Mouse (Mus musculus) adrenal gland, postnatal 4 days (tissue): ENCODE data around the gene Ren1. TPM values are rescaled to one million over a fixed set of nuclear protein-coding genes. Genes with fewer than 3 reads are reported as not detected.

Experiments used
- DNase-seq, 2 experiments: peaks; one replicate each; pipeline ENCODE4 v3.0.0; 2021 to 2022; ENCODE audit warnings: low spot score in 2 of 2, mixed read lengths in 2 of 2
- total RNA-seq, 2 experiments: library from RNA; stranded (reverse); gene quantifications; 2 replicates each; pipeline ENCODE4 v1.2.3; 2021

Ren1 gene
- total RNA-seq, 2 experiments from 2014 or later, result 2.0 to 17.3 TPM

DNA sequence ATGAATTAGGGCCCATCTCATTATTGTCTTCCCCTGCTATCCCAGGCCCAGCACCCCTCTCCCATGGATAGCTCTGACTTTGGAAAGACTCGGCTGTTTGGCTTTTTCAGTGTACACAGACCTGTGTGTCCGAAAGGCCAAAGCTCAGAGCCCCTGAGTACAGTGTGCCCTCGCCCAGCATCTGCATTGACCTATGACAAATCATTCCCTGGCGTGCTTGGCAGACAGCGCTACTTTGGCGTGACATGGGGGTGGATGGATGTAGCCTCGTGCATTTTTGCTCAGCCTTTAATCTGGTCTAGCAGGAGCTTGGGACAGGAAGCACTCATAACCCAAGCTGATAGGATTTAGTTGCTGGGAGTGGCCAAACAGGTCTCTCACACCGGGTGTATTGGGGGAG, 21.8 kb downstream of the Ren1 start:
- DNase-seq, result no peak

DNA sequence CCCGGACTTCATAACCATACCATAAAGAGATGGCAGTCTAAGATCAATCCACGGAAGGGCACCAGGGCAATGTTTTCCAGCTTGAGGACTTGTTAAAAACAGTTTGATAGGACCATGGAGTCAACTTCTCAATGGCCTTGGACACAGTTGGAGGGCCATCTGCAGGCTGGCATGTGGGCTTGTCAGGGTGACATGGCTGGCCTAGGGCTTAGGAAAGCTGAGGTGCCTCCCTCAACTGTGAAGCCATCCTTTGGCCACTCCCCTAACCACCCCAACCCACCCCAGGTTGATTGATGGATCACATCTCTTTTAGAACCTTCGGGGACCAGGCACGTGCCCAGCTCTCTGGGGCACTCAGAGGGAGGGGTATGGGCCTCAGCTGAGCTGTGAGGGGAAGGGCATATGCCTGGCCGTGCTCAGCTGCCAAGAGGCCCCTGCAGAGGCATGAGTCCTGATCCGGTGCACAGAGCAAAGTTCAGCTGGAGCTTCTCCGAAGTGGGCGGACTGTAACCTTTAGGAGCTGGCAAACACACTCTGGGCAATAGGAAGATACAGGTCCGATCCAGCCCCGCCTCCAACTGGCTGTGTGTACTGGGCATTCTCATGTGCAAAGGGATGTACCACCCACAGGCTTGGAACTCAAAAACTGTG, 25.5 kb downstream of the Ren1 start:
- DNase-seq, result no peak

DNA sequence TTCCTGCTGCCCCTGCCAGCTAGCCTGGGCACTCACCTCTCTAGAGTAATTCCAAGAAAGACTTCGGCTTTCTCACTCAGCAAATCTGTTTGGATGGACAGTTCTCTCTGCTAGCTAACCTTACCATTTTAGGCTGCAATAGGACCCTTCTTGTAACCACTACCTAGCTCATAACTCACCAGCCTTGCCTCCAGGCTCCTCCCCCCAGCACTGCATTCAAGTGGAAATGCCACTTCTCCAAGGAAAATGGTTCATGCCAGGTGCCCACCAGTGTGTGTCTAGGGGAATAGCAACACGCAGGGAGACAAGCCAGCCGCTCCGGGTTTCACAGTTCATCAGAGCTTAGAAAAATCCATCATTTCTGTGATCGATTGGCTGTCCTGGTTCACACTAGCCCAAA, 27.2 kb downstream of the Ren1 start:
- no peak for DNase-seq

DNA sequence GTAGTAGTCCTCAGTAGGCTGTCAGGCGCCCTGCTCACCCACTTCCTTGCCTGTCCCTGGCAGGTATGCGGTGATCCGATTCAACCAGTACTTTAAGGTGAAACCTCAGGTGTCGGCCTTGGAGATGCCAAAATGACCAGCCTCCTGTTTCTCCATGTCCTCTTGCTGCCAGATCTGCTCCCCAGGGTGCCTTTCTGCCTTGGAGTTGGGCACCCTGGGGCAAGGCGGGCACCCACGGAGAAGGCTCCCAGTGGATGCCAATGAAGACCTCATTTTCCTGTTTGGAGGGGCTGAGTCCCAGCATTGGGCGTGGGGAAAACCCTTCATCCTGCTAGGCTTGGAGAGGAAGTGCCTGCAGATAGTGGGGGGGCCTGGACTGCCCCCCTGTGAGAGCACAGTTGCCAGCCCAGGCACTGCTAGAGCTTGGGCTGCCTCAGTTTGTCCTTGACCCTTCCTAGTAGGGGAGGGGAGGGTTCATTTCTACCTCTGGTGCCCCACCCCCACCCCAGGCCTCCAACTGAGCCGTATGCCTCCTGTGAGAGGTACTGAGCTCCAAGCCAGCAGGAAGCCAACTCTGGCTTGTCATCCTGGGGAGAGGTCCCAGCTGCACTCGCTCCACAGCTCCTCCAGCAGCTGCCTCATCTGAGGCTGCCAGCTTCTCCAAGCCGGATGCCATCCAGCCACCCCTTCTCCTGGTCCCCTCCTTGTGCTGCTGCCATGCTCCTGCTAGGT, 29.1 kb downstream of the Ren1 start:
- DNase-seq, result no peak

DNA sequence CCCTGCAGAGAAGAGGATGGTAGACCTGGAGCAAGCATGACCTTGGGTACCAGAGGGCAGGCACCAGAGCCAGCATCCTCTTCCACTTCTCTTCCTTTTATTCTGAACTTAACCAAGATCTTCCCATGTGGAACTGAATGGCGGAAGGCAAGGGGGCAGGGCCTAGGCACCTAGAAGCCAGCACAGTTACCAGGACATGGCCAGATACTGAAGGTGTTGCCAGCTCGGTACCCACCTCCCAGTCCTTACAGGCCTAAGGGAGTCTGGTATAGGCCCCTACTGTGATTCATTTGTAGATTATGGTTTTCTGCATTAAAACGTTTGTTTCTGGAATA, 29.6 kb downstream of the Ren1 start:
- DNase-seq, result no peak

DNA sequence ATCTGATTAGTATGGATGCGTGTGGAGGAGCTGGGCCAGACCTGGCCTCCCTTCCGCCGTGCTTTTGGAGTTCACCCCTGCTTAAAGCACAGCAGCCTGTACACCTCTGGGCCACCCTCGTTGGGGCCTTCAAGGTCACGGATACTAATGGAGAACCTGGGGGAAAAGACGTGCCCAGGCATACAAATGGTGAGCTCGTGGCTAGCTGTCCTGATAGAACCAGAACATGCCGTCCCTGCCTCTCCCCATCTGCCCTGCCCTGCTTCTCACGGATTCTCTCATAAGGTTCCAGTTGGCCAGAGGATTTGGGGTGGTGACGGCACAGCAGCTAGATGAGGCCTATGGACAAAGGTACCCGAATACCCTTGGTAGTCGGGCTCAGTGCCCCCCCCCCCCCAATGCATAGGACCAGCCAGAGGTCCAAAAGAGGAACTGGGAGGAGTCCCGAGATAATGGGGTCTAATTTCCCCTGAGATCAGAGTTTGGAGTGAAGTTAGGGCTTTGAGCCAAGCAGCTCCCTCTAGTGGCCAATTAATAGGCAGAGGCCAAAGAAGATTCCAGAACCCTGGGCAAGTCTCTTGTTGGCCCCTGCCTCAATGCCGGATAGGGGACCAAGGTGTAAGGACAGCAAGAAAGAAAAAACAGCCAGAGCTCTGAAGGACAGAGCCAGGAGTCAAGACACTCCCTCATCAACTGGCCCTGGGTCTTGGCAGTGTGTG, 30.2 kb downstream of the Ren1 start:
- no peak for DNase-seq

DNA sequence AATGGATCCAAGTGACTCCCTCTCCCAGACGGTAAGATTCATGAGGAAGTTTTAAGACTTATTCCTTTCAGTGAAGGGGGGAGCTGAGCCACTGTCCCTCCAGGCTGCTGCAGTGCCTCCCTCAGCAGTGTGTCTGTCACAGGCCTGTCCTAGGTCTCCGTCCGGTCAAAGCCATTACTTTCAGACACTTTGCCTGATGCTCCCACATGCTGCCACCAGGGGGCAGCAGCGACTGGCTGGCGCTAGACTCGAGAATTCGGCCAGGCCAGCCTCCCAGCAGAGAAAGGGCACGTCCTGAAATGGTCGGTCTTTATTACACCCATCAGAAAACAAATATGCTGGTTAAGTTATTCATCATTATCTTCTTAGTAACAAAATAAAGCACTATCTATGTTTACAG, 31.7 kb downstream of the Ren1 start:
- DNase-seq, result peak in 1 of 2 experiments; percentile 48

DNA sequence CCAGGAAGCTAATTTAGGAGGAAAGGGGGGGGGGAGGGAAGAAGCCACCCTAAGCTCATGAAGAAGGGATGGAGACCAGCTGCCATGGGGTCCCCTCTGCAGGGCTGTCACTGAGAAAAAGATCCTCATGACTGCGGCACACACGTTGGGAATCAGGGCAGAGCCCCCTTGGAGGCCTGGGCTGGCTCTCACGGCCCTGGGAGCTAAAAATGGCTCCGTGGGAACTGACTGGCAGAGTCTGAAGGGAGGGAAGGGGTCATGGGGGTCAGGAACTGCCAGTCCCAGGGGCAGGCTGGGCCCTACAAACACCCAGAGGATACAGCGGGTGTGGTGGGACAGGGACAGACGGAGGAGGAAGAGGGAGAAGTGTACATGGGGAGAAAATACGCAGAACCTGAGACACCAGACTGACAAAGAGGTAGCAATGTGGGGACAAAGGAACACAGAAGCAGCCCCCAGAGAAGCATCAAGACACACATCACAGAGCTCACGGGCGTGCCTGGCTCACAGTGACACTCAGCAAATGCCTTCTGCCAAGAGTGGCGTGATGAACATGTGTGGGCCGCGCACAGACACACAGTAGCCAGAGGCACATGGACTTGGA, 32.3 kb downstream of the Ren1 start:
- DNase-seq, result no peak

DNA sequence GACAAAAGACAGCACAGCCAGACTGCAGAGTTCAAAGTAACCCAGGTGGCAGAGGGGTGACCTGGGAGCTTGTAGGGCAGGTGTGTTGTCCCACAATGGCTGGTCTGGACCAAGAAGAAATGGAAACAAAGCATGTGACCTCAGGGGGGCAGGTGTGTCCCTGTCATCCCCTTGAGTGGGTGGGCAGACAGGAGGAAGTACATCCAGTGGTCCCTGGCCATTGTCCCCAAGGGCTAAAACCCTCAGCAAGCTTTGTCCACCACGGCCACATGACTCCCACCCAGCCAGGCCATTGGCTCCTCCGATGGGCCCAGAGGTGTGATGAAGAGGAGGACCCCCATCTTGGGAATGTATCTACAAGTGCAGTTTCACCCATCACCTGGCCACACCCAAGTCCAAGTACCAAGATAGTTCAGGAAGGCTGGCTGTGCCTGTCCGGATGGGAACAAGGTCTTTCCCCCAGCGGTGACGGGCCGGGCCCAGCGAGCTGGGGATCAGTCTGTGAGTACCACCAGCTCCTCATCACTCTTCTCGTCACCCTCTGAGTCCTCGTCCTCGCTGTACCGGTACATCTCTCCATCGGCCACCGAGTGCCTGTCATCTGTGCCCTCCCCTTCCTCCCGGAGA, 33.0 kb downstream of the Ren1 start:
- DNase-seq, result no peak

DNA sequence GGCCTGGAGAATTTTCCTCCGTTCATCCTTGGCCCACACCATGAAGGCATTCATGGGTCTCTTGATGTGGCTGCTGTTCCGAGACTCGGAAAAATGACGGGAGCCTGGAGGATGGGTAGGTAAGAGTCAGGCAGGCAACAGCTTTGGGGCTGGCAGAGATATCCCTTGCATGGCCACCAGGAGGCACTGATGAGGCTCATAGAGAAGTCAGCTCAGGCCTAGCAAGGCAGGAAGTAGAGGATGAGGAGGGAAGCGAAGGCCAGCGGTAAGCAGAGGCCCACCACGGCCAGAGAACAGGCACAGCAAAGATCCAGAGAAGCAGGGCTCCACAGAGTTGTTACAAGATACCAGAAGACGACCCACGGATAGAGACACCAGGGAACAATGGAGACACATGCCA, 35.2 kb downstream of the Ren1 start:
- peak in 1 of 2 experiments; percentile 53 for DNase-seq

DNA sequence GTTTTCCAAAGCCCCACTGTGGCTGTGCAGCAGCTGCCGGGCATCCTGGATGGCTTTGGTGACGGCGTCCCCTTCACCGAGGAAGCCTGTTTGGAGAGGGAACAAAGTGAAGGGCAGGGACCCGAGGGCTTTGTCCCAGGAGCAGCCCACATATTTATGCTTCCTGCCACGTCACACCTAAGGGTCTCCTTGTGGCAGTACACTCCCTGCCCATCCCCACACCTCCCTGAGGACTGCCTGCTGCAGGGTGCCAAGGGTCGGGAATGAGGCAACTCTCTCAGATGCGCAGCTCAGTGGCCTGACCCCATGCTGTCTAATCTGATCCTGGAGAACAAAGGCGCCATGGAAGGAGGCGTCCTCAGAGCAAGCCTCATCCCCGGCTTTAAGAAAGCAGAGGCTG, 35.9 kb downstream of the Ren1 start:
- no peak for DNase-seq

DNA sequence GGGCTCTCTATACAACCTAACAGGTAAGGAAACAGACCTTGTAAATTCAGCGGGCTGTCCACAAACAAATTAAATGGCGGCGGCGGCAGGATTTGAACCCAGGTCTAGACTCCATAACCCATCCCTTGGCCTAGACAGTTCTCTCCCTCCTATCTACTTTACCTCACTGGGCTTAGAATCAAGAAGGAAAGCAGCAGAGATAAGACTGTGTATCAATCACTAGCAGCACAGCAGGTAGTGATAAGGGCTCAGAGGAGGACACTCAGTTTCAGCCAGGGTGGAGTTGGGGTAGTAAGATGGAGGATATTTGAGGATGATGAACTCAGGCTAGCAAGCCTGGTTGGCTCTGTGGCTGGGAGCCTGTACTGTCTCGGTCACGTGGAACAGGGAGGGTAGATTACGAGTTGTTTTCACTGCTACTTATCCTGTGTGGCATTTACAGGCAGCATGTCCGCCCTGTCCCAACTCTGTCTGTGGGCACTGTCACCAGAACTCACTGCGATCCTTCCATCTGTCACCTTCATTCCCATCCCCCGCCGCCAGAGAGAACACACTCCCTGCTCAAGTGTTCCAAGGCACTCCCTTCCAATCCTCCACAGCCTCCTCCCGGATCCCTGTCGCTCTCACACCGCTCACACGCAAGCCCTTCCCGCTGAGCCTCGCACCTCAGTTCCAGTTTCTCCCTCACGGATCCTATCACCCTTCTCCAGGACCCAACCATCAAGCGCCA, 37.4 kb downstream of the Ren1 start:
- DNase-seq, result no peak

DNA sequence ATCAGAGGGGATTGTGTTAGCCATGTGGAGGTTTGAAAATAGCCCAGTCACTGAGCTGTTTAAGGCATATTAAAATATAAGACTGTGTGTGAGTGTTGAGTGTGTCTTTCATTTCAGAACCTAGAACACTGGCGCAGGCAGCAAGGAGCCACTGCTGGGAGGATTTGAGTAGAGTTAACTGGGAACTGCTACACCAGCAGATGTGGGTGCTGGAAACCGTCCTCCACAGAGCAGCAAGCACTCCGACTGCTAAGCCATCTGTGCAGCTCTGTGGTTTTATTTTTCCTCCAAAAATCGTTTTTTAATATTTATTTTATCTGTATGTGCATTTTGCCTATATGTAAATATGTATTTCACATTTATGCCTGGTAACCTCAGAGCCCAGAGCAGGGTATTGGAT, 44.4 kb downstream of the Ren1 start:
- no peak for DNase-seq

DNA sequence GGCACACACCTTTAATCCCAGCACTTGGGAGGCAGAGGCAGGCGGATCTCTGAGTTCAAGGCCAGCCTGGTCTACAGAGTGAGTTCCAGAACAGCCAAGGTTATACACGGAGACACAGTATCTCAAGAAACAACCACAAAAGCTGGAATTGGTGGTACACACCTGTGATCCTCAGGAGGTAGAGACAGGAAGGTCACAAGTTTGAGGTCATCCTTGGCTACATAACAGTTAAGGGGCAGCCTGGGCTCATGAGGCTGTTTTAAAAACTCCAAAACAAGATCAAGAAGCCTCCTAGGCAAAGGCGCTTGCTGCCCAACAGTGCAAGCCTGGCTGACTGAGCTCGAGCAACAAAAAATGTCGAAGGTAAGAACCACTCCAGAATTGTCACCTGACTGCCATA, 46.4 kb downstream of the Ren1 start:
- DNase-seq, result no peak

DNA sequence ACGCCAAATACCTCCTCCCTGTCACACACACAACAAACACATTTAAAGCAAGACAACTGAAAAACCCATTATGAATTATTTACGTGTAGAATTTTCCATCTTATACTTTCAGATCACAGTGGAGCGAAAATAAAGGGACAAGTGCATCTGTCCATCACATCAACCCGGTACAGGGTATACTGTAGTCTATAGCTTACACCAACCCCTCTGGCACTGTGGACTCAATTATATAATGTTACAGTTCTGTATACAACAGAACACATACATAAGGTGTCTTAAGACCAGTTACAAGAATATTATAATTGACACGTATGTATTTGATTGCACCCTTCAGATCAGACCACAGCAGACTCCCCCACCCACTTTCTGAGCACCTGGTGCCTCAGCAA, 46.8 kb downstream of the Ren1 start:
- no peak for DNase-seq

DNA sequence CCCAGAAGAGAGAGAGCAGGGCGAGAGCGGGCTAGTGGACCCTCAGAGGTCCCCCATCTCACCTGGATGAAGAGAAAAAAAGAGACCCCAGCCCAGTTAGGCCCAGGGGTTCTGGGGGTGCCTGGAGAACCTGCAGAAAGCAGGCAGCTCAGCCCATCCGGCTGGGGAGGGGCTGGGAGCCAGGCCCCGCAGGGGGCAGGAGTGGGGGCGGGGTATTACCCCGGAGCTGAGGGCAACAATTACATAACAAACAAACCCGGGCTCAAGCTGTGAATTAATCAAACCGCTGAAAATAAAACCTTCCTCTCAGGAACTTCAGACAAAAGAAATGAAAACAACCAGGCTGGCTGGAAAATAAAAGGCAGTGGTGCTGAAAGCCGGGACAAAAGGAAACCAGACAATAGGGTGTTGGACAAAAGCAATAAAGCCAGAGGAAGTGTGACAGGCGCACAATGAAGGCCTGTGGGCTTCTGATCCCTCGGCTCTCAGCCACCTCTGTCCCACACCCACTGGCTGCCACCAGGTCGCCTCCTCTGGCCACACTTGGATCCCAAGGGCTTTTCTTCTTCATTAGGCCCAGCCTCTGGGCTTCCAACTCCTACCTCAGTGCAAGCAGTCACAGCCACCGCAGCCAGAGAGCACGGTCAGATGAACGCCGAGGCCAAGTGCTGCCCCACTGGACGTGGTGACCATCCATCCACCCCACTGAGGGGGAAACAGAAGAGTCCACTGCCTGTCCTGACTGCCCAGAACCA, 47.4 kb downstream of the Ren1 start:
- DNase-seq, result no peak

DNA sequence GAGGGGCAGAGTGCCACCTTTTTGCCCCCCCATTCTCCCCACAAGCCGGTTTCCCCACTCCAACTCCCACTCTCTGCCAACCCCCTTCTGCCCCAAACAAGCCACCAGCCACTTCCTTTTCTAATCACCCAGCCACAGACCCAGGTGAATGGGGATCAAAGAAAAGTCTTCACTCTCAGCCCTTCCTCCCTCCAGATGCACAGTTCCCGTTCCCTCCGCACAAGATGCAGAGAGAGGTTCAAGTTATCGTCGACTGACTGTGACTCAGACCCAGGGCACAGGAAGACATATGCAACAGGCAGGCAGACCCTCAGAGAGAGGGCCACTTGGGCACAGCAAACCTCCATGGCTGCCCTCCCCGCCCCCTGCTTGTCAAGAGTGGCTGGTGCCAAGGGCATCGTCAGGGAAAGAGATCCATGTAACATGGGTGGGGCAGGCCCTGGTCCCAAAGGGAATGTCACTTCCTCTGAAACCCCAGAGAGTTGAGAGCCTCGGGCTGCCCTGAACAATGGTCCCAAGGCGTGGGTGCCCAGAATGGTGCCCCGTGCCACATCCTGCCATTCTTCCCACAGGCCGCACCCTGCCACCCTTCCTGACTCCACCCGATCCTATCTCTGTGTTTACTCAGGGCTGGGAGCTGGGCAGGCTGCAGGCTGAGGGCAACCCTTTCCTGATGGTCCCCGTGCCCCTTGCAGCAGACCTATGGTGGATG, 49.9 kb downstream of the Ren1 start:
- no peak for DNase-seq

DNA sequence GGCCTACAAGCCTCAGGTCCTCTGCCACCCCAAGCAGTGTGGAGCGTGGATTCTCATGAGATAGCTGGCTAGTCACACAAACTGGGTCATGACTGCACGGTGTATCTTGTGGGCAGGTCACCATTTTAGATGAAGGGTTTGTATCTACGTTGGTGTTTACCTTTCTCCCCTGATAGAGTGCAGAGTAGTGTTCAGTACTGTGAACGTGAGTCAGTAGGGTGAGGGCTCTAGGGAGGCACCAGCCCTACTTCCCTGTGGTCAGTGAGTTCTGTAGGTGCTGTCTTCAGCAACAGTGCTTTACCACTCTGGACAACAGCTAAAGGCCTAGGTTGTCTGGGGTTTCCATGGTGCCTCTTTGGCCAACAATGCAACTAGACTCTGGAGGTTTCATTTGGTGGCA, 53.7 kb downstream of the Ren1 start:
- DNase-seq, result no peak

DNA sequence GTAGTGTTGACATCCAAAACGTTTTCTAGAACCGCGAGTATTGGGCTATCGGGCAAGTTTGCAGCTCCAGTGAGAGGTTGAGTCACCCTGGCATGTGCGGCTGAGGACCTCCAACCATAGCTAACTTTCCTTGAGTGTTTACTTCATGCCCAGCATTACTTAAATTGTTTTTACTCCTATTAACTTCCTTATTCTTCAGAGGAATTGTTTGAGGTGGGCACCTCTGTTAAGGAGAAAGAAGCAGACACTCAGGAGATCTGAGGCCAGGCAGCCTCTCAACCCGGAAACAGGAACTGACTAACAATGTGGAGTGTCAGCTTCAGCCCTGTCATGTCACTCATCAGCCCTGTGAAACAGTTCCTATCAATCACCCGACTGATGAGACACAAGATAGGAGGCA, 56.3 kb downstream of the Ren1 start:
- no peak for DNase-seq

DNA sequence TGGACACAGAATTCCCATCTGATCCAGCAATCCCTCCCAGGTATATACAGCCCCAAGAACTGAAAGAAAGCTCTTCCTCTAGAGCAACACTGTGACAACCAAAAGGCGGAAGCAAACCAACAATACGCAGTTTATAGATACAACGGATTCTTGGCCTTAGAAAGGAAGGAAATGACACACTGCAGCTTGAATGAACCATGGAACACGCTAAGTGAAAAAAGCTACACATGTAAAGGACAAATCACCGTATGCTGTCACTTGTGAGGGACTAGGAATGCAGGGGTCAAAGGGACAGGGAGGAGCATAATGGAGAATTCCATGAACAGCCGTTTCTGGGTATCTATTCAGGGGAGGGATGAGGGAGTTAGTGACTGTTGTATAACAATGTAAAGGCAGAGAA, 57.1 kb downstream of the Ren1 start:
- no peak for DNase-seq
